Mouse (Mus musculus) left cerebral cortex, adult 2 months (tissue): ENCODE measurements around the gene Mien1. TPM values are rescaled to one million over a fixed set of nuclear protein-coding genes. Genes with fewer than 3 reads are reported as not detected.

Experiments
- DNase-seq, 2 experiments: peaks; one replicate each; pipeline ENCODE4 v3.0.0; 2021 to 2022; ENCODE audit warnings: low spot score in 2 of 2, mixed read lengths in 1 of 2; ENCODE audit errors: extremely low spot score in 1 of 2
- H3K27ac ChIP-seq: fragments of 200-600 bp; 2 replicates; pipeline ENCODE4 v1.8.1; 2022
- H3K4me3 ChIP-seq: fragments of 200-600 bp; 2 replicates; pipeline ENCODE4 v1.8.1; 2022
- CTCF ChIP-seq: fragments of 200-600 bp; IDR thresholded peaks from 2 replicates; pipeline ENCODE4 v1.8.1; 2022; ENCODE audit warnings: antibody characterized with exemption, mild to moderate bottlenecking, moderate library complexity
- intact Hi-C: fragments of 180-260 bp; cut with DNase I; formaldehyde crosslinking; loops from one replicate; pipeline ENCODE4 v1.15.1; 2025
- total RNA-seq, 2 experiments: library from RNA; stranded (reverse); gene quantifications; 2 replicates each; pipeline ENCODE4 v1.2.3; 2021

The Mien1 gene
- total RNA-seq, 2 experiments from 2014 or later = 100 to 106 TPM

DNA sequence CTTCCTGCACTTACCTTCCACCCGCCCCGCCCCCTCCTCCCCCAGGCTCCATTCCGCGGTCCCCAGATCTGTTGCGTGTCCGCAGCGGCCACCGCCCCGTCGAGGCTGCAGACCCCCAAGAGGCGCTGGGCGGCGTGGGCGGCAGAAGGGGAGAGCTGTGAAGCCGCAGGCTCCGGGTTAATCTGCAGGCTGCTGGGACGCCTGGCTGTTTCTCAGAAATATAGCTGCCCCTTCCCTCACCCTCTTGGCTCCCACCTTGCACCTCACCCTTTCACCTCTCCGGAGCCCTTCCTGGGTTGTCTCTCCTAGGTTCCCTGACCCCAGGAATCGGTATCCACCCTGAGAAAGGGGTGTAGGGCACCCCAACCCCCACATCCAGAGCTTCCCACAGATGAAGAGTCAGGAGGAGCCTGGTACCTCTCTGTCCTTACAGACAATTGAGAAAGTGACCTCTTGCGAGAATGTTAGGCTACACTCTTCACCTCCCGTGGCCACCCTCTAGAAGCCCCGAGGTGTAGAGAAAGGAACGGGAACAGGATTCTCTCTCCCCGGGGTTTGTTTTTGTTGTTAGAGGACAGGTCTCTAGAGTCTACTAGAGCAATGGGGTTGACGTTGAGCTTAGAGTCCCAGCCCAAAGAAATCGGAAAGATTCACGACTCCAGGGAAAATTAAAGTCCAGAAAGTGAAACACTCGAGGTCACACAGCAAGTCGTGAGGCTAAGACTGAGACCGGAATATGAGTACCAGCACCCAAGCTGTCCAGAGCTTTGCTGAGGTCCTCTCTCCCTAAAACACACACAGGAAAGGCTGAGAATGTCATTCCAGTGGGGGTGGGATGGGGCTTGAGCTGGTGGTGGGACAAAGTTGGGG, 19.6 kb upstream of the Mien1 start:
- DNase-seq = no peak
- intact Hi-C loops = loop anchor here (5.0 kb wide), 1 partner anchor 211 kb away; no protein-coding TSS in a partner anchor
- no peak overlapping the region for H3K27ac ChIP-seq
- H3K4me3 ChIP-seq = peak overlapping the region; percentile 58
- no peak for TF ChIP-seq CTCF

DNA sequence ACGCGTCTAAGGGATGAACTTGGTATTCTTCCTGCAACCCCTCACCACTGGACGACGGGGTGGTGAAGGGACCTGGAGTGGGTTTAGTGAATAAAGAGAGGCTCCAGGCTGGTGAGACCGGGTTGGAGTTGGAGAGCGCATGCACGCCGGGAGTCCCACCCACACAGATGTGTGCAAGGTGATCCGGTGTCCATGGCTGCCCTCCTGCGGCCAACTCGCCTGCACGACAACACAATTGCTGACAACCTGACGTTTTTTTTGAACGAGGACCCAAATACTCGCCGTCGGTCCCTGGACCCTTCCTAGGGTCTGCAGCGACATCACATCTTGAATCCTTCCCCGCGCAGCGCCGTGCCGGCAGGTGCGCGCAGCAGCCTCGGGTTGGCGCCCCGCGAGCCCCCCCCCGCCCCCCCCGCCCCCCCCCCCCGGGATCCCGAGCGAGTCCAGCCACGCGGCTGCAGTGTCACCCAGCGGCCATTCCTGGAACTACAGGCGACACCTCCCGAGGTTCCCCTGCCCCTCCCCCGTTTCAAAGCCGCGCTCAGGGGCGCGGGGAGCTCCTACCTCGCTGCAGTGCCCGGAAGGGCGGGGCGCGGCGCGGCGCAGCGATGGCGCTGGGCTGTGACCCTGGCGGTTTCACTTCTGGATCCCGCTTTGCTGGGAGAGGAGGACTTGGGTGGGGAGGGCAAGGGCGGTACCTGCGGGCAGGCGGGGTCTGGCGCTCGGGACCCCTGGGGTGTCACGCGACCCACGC, 18.8 kb upstream of the Mien1 start:
- TF ChIP-seq CTCF = peak; percentile 79
- DNase-seq = peak; percentile 85 to 91
- peak overlapping the region; percentile 58 for H3K4me3 ChIP-seq
- intact Hi-C loops = loop anchor here (1.0 to 5.0 kb wide), 3 partner anchors 115 to 210 kb away; no protein-coding TSS in a partner anchor
- peak overlapping the region; percentile 79 for H3K27ac ChIP-seq

DNA sequence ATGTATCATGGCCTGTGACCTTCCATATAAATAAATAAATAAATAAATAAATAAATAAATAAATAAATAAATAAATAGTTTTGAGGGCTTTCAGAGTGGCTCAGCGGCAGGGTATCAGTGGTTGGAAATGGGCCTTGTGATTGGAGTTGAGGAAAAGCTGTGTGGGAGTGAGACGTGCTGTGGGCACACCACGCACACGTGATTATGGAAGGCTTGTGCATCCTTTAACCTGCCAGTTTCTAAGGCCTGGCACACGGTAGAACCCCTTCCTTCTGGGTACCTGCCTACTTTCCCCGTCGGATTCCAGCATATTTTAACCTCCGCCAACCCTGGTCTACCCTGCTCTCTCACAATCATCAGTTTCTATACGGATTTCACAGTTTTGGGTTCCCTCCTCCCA, 18.2 kb upstream of the Mien1 start:
- intact Hi-C loops = loop anchor here (1.0 to 5.0 kb wide), 3 partner anchors 115 to 210 kb away; no protein-coding TSS in a partner anchor
- Histone ChIP-seq H3K27ac (peak overlapping the region; percentile 79; the same call in 1 of the 2 replicates), H3K4me3 (peak overlapping the region; percentile 58)
- no peak for DNase-seq
- TF ChIP-seq CTCF = no peak

DNA sequence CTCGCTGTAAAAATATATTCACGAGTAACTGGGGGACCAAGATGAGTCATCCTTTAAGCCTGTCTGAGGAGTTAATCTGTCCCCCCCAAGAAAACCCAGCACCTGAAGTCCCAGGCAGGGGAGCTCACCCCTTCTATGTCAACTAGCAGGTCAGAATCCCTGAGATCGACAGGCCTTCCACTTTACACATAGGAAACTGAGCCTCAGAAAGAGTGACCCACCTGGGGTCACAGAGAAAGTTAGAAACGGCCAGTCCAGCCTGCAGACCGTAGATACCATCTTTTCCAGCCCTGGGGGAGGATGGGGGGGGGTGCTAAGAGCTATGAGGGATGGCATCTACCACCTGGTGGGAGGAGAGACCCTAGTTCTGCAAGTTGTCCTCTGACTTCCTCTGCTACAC, 17.8 kb upstream of the Mien1 start:
- no peak for TF ChIP-seq CTCF

DNA sequence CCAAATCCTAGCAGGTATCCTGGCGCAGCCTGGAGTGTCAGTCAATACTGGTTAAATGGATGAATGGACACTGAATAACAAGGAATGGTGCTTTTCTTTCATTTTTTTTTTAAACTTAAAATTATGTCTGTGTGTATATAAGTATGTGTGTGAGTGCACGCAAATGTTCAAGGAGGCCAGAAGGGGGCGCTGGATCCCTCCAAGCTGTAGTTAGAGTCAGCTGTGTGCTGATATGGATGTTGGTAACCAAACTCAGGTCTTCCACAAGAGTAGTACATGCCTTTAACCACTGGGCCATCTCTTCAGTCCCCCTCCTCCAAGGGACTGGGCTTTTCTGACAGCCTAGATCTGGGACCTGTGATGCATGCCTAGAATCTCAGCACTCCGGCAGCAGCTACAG, 16.7 kb upstream of the Mien1 start:
- intact Hi-C loops = loop anchor here (5.0 kb wide), 1 partner anchor 208 kb away; no protein-coding TSS in a partner anchor
- no peak for DNase-seq
- Histone ChIP-seq H3K4me3 (no peak overlapping the region), H3K27ac (no peak overlapping the region)
- TF ChIP-seq CTCF = peak; percentile 12

More for the DNA sequence above, 17.8 kb upstream of the Mien1 start:
- no peak for DNase-seq
- Histone ChIP-seq H3K4me3 (no peak overlapping the region), H3K27ac (no peak overlapping the region)
- intact Hi-C loops = loop anchor here (2.0 to 5.0 kb wide), 2 partner anchors 192 to 209 kb away; no protein-coding TSS in a partner anchor

DNA sequence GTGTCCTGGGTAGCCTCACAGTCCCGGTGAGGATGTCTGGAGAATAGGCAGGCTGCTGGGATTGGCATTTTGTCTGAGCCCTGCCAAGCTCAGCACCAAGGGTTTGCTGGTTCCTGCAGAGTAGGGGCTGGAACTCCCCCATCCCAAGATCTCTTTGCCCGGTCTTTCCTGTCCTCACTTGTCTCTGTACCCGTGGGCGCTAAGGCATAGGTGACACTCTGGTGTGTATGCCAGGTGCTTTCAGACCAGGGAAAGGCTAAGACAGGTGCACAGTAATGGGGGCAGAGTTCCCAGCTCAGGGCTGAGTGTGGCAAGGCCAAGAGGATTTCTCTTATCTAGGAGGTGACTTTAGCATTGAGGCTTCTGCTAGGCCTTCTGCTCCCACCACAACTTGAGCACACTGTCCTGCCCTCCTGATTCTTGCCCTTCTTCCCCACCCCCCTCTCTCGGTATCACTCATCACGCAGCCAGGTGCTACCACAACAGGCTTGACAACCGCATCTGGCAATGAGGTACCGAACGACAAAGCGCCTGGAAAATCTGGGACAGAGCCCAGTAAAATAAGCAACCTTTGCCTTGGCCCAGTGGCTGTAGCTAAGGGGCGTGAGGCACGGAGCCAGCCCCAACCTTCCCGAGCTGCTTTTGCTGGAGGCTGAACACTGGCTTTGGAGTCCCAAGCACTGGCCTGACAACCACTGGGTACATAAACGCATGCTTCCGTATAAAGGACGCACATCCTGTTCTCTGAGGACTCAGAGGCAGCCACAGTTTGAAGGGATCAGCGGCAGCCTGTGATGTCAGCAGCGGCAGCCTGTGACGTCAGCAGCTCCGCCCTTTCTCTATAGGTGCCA, 11.4 kb upstream of the Mien1 start:
- intact Hi-C loops = no loop called here

DNA sequence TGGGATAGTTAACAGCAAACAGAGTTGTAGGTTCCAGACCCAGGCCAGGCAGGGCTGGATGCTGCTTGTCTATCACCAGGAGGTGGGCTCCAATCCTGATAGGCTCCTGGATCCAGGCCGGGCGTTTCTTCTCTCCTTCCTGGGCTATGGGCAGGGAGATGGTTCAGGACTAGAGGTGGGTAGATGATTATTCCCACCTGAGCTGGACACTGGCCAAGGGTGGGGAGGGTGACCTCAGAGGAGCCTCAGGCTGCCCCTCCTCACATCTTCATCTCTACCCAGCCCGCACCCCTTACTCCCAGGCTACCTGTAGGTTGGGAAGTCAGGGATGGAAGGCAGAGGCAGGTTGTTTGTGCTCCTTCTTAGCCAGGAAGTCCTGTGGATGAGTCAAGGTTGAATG, 10.6 kb upstream of the Mien1 start:
- intact Hi-C loops = no loop called here
- no peak overlapping the region for H3K27ac ChIP-seq
- H3K4me3 ChIP-seq = no peak overlapping the region
- DNase-seq = no peak
- no peak for TF ChIP-seq CTCF

More for the DNA sequence above, 11.4 kb upstream of the Mien1 start:
- Histone ChIP-seq H3K27ac (no peak overlapping the region), H3K4me3 (no peak overlapping the region)
- no peak for TF ChIP-seq CTCF
- DNase-seq = no peak

DNA sequence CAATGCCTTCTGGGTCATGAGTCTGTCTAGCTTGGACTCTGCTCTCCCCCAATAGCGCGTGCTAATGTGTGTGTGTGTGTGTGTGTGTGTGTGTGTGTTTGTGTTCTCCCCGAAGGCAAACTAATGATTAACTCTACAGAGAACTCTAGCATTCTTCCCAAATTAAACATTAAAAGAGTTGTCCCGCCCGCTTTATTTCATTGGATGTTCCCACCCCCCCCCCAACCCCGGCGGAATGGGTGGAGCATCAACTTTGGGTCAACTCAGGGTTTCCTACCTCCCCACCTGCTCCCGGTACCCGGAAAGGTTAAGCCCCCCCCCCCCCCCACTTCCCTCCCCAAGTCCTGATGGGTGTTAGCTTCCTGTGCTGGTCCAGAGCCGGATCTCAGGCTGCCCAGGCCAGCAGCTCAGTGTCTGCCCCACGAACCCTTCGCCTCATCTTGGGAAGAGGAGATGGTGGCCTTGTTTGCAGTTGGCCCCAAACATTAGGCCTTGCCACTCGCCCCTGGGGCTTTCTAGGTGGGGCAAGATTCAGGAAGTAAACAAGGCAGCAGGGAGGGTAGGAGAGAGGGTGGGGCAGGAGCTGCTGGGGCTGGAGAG, 9.5 kb upstream of the Mien1 start:
- DNase-seq = no peak
- intact Hi-C loops = no loop called here
- H3K27ac ChIP-seq = no peak overlapping the region
- no peak for TF ChIP-seq CTCF
- H3K4me3 ChIP-seq = no peak overlapping the region

DNA sequence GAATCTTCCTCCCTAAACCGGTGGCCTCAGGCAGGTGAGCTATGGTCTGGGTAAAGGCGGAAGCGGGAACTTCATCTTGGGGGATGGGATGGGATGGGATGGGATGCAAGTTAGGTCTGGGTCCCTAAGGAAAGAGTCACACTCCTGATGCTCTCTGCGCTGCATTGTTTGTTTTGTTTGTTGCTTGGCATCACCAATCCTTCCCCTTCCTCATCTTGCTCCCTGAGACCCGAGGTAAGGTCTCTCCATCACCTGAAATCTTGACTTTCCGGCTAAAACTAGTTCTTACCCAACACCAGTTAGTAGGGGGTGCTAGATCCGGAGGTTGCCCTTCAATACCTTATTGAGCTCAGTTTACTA, 8.7 kb upstream of the Mien1 start:
- peak overlapping the region; percentile 40 for H3K4me3 ChIP-seq
- H3K27ac ChIP-seq = no peak overlapping the region
- intact Hi-C loops = no loop called here
- no peak for DNase-seq
- TF ChIP-seq CTCF = no peak

DNA sequence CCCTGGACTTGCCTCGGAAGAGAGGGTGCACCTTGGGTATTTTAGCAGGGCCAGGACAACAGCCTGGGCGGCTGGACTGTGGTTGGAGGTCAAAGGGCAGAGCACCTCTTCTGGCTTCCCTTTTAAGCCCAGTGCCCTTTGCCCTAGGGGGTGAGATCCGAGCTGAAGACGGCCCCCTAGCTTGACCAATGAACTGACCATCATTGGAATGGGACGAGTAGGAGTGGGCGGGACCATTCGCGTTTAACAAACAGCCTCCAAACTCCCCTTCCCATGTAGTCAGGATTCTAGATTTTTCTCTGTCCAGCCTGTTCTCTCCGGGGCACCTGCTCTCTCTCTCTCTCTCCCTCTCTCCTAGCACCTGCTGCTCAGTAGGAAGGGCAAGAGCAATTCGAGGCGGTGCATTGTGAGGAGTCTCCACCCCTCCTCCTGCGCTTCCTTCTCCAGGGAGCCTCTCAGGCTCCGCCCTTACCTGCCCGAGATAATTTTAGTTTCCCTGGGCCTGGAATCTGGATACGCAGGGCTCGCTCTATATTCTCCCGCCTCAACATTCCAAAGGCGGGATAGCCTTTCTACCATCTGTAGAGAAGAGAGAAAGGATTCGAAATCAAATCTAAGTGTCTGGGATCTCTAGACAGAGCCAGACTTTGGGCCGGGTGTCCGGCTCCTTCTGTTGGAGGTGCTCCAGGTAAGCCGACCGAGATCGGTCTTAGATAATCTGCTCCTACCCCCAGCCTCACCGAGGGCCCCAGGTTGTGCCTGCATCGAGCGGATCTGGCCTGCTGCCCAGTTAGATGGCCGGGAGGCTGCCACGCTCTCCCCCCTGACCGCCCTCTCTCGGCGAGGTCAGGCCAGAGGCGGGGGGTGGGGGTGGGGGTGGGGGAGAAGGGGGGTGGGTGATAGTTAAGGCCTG, 8.0 kb upstream of the Mien1 start:
- TF ChIP-seq CTCF = no peak
- Histone ChIP-seq H3K4me3 (peak overlapping the region; percentile 40), H3K27ac (peak overlapping the region; percentile 45; the same call in 1 of the 2 replicates)
- intact Hi-C loops = no loop called here
- DNase-seq = no peak
